Mouse (Mus musculus) midbrain, postnatal 0 days (tissue): ENCODE data around the gene Sumf2. TPM values are rescaled to one million over a fixed set of nuclear protein-coding genes. Genes with fewer than 3 reads are reported as not detected.

Source experiments
- ATAC-seq: fragments of 200-750 bp; cut with Nextera tagmentation; 2 replicates; pipeline ENCODE4 v1.8.0; 2017; ENCODE audit warnings: moderate number of reproducible peaks, mild to moderate bottlenecking, moderate TSS enrichment, moderate library complexity; ENCODE audit not compliant: low FRiP score
- DNase-seq: peaks from one replicate; pipeline ENCODE4 v3.0.0-alpha.2; 2015; ENCODE audit warnings: low spot score
- H3K27ac ChIP-seq: fragments of 300-500 bp; sonication (generic); 2 replicates; pipeline ENCODE4 v1.5.1; 2014; ENCODE audit warnings: low read depth, mild to moderate bottlenecking, low read length, mixed read lengths
- H3K27me3 ChIP-seq: fragments of 300-500 bp; sonication (generic); 2 replicates; pipeline ENCODE4 v1.6.1; 2014; ENCODE audit warnings: low read length, control low read depth, mixed read lengths; ENCODE audit not compliant: insufficient read depth
- H3K36me3 ChIP-seq: fragments of 300-500 bp; sonication (generic); 2 replicates; pipeline ENCODE4 v1.6.1; 2014; ENCODE audit warnings: low read length, control low read depth, mixed read lengths; ENCODE audit not compliant: insufficient read depth
- H3K4me1 ChIP-seq: fragments of 300-500 bp; sonication (generic); 2 replicates; pipeline ENCODE4 v1.6.1; 2014; ENCODE audit warnings: mild to moderate bottlenecking, control low read depth, antibody characterized with exemption, low read length, mixed read lengths; ENCODE audit not compliant: insufficient read depth
- H3K4me2 ChIP-seq: fragments of 300-500 bp; sonication (generic); 2 replicates; pipeline ENCODE4 v1.6.1; 2014; ENCODE audit warnings: low read depth, mild to moderate bottlenecking, low read length, mixed read lengths; ENCODE audit not compliant: poor library complexity, severe bottlenecking
- H3K4me3 ChIP-seq: fragments of 300-500 bp; sonication (generic); 2 replicates; pipeline ENCODE4 v1.5.1; 2014; ENCODE audit warnings: low read depth, mild to moderate bottlenecking, low read length, moderate library complexity
- H3K9ac ChIP-seq: fragments of 300-500 bp; sonication (generic); replicated peaks from 2 replicates; pipeline ENCODE4 v1.6.1; 2014; ENCODE audit warnings: mild to moderate bottlenecking, low read length, moderate library complexity, mixed read lengths; ENCODE audit not compliant: poor library complexity, severe bottlenecking
- H3K9me3 ChIP-seq: fragments of 300-500 bp; sonication (generic); 2 replicates; pipeline ENCODE4 v1.6.1; 2016; ENCODE audit warnings: low read length, control low read depth
- CTCF ChIP-seq: IDR thresholded peaks from 2 replicates; pipeline ENCODE4 v1.5.1; 2016; ENCODE audit warnings: antibody characterized with exemption, mild to moderate bottlenecking
- WGBS: fragments of 180-500 bp; shearing (Covaris S2); extraction: QIAGEN DNeasy Blood & Tissue Kit; methylation state at CpG from one replicate; pipeline ENCODE4 v1.1.7; 2014; 5-methylcytosine and 5-hydroxymethylcytosine counted together
- polyA plus RNA-seq: library from polyadenylated mRNA; unstranded; fragments of >200 nt; fragmentation: Nextera tagmentation; extraction: Ambion mirVana; gene quantifications from 2 replicates; pipeline ENCODE4 v1.2.1, GENCODE M21; 2015
- total RNA-seq: library from RNA; depleted of rRNA; stranded (reverse); fragments of >200 nt; gene quantifications from 2 replicates; pipeline ENCODE4 v1.2.3, GENCODE M21; 2014

The Sumf2 gene
- total and polyA plus RNA-seq, 2 experiments from 2014 or later, result 26.8 to 33.5 TPM

DNA sequence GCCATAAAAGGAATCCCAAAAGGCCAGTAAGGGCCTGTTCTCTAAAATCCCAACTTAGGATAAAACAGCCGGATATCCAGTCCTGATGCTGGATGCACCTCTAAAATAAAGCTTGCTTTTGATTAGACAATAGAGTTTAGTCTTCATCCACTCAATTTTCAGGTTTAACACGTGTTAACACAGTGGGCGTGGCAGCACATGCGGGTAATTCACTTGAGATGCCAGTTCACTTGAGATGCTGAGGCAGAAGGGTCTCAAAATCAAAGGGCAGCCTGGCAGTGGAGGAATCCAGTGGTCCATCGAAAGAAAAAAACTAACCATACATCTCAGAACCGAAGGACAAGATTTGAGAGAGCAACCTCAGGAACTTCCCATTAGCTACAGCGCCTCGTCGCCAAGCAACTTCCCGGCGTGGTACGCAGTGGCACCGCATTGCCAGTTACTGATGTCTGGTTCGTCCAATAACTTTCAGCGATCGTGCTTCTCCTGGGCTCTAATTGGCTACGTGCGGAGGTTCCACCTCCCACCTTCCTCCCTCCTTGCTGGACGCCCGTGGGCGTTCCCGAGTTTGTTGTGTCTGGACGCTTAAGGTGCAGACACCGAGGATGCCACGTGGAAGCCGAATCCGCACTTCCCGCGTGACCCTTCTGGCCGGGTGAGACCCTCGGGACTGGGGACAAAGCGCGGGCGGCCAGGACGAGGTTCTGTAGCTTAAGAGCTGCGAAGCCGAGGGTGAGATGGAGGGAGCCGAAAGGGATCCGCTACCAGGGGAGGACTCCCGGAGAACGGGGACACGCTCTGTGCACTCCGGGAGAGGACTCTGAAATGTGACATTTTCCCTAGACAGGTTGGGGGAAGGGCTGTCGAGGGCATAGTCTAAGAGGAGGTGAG is 48.7 kb downstream of the Sumf2 start, which contains the start of gene Zbed5:
Gene Zbed5 (plus strand): TSS at position 526 of the 891 bp plus-strand sequence.
- DNase-seq (peak; percentile 97), ATAC-seq (peak; percentile 99)
- peak within 1 kb of the TSS; percentile 61 for H3K4me3 ChIP-seq
- H3K27me3 ChIP-seq, result no peaks in the 10 kb centered on the region
- peak within 1 kb of the TSS; percentile 69 for H3K4me2 ChIP-seq
- no peaks in the 10 kb centered on the region for H3K9me3 ChIP-seq
- peaks cover 7% of the 10 kb centered on the region; the same call in 1 of the 2 replicates for H3K4me1 ChIP-seq
- H3K9ac ChIP-seq, result peak within 1 kb of the TSS; percentile 61
- H3K27ac ChIP-seq, result no peak within 1 kb of the TSS
- peaks cover under 1% of the 10 kb centered on the region; the same call in 1 of the 2 replicates for H3K36me3 ChIP-seq
- no peak for TF ChIP-seq CTCF
- WGBS, result 2% methylated on average over 44 of the region's 44 CpGs

DNA sequence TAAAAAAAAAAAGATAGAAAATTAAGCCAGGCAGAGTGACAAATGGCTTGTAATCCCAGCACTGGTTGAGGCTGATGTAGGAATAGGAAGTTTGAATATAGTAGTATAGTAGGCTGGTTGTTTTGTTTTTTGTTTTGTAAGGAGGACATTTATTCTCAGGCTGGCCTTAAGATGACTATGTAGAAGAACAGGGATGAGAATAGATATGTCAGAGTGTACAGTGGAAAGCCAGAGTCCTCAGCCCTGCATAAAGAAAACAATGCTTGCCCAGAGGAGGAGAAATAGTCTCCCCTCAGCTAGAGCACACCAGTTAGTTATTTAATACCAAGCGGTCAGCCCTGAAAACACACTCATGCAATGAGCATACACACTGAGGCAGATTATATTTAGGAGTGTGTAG is 51.7 kb downstream of the Sumf2 start, which contains the start of gene Phkg1:
Gene Phkg1 (minus strand): TSS at position 101 of the 400 bp plus-strand sequence.
- Histone ChIP-seq H3K9ac (no peak within 1 kb of the TSS), H3K27ac (no peak within 1 kb of the TSS), H3K9me3 (no peaks in the 10 kb centered on the region), H3K27me3 (no peaks in the 10 kb centered on the region), H3K4me1 (peaks cover 7% of the 10 kb centered on the region; the same call in 1 of the 2 replicates), H3K4me3 (no peak within 1 kb of the TSS), H3K36me3 (peaks cover 19% of the 10 kb centered on the region; the same call in 1 of the 2 replicates), H3K4me2 (no peak within 1 kb of the TSS)
- DNase-seq (no peak), ATAC-seq (no peak)
- 98% methylated on average over 1 of the region's 1 CpGs for WGBS
- TF ChIP-seq CTCF, result no peak

DNA sequence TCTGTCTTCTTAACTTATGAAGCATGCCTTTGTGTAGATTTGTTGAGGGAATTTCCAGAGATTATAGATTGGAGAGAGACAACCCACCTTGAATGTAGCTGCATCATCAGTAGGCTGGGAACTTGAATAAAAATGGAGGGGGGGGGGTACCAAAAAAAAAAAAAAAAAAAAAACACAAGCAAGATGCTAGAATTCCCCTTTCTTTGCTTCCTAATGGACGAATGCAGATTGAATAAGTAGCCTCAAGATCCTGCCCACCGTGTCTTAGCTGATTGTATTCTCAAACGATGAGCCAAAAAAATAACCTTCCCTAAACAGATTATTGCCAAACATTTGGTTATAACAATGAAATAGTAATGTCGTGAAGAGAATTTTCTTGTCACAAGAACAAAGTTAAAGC is 61.0 kb downstream of the Sumf2 start:
- H3K9ac ChIP-seq, result peak overlapping the region; percentile 91
- H3K4me1 ChIP-seq, result peaks cover 3% of the 10 kb centered on the region; the same call in 1 of the 2 replicates
- DNase-seq, result no peak
- H3K27ac ChIP-seq, result peak overlapping the region; percentile 91
- no peaks in the 10 kb centered on the region for H3K9me3 ChIP-seq
- WGBS, result 14% methylated on average over 4 of the region's 4 CpGs
- H3K4me3 ChIP-seq, result peak overlapping the region; percentile 62
- peak overlapping the region; percentile 82 for H3K4me2 ChIP-seq
- no peak for ATAC-seq
- no peak for TF ChIP-seq CTCF
- H3K36me3 ChIP-seq, result 0 out of 2 replicates have a peak, but pooled peaks cover 3% of the 10 kb centered on the region
- no peaks in the 10 kb centered on the region for H3K27me3 ChIP-seq

- peak within 1 kb of the TSS; percentile 82 for H3K4me2 ChIP-seq
- H3K9me3 ChIP-seq, result no peaks in the 10 kb centered on the region
- peak within 1 kb of the TSS; percentile 91 for H3K27ac ChIP-seq
- peaks cover 3% of the 10 kb centered on the region; the same call in 1 of the 2 replicates for H3K4me1 ChIP-seq
- peak within 1 kb of the TSS; percentile 62 for H3K4me3 ChIP-seq
- H3K27me3 ChIP-seq, result no peaks in the 10 kb centered on the region
- peak; percentile 58 for TF ChIP-seq CTCF
- peak; percentile 97 for DNase-seq
- ATAC-seq, result peak; percentile 96
- no peaks in the 10 kb centered on the region for H3K36me3 ChIP-seq
- peak within 1 kb of the TSS; percentile 91 for H3K9ac ChIP-seq
- WGBS, result under 1% methylated on average over 63 of the region's 63 CpGs
Measured at GRCm38 (mm10) chr5:129908242-129908965, 61.6 kb downstream of the Sumf2 start, which contains the start of gene Nupr1l. Gene Nupr1l (plus strand): TSS chr5:129908540.

DNA sequence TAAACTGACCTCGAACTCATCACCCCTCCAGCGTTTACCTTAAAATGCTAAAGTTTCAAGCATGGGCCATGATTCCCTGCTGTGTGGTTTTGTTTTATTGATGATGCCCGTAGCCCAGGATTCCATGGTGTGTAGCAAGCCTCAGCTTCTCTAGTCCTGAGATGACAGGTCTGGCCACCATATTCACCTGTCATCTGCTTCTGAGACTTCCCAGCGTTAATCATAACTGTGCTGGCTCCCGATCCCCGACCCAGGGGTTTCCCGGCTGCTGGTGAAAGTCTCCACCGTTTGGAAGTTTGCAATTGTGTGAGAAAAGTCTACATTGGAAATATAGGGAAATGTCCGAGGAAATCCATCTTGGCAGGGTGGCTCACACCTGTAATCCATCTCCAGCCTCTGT is 62.4 kb downstream of the Sumf2 start:
- WGBS, result 73% methylated on average over 9 of the region's 9 CpGs
- H3K27ac ChIP-seq, result peak overlapping the region; percentile 91
- TF ChIP-seq CTCF, result no peak
- H3K9ac ChIP-seq, result peak overlapping the region; percentile 91
- H3K4me3 ChIP-seq, result peak overlapping the region; percentile 62
- no peaks in the 10 kb centered on the region for H3K27me3 ChIP-seq
- no peaks in the 10 kb centered on the region for H3K36me3 ChIP-seq
- no peaks in the 10 kb centered on the region for H3K9me3 ChIP-seq
- no peak for DNase-seq
- peak overlapping the region; percentile 82 for H3K4me2 ChIP-seq
- peaks cover 3% of the 10 kb centered on the region; the same call in 1 of the 2 replicates for H3K4me1 ChIP-seq
- ATAC-seq, result no peak
